27 mouse cellular contexts compared by ENCODE assay signal in genomic region chr9:40279438-40279837, GRCm38 (mm10). TPM values are rescaled to one million over a fixed set of nuclear protein-coding genes. Genes with fewer than 3 reads are reported as not detected.
"Had no signal": no experiment of that assay in that cellular context is flagged by ENCODE, and none has a peak within 500 bp of the region (broad histone marks: within the 10 kb centered on the region; RNA-seq: fewer than 3 reads in every experiment).

No protein-coding gene starts in this region.

- H3K36me3 ChIP-seq: embryonic facial prominence, embryonic 10.5 days; embryonic facial prominence, embryonic 12.5 days; embryonic facial prominence, embryonic 13.5 days; embryonic facial prominence, embryonic 15.5 days; forebrain, embryonic 10.5 days; forebrain, embryonic 12.5 days had no signal

- H3K27me3 ChIP-seq: embryonic facial prominence, embryonic 12.5 days; embryonic facial prominence, embryonic 13.5 days; embryonic facial prominence, embryonic 15.5 days; forebrain, embryonic 12.5 days; forebrain, embryonic 13.5 days; forebrain, embryonic 15.5 days had no signal

- H3K4me3 ChIP-seq: embryonic facial prominence, embryonic 10.5 days; embryonic facial prominence, embryonic 12.5 days; embryonic facial prominence, embryonic 13.5 days; embryonic facial prominence, embryonic 15.5 days; erythroblast, embryonic 14.5 days; forebrain, embryonic 10.5 days; forebrain, embryonic 12.5 days; forebrain, embryonic 13.5 days; forebrain, embryonic 15.5 days; gastrocnemius, adult 2 months had no signal

- H3K9ac ChIP-seq: embryonic facial prominence, embryonic 12.5 days; embryonic facial prominence, embryonic 13.5 days; embryonic facial prominence, embryonic 15.5 days; forebrain, embryonic 12.5 days; forebrain, embryonic 13.5 days; forebrain, embryonic 15.5 days; forebrain, postnatal 0 days had no signal

- H3K9me3 ChIP-seq: embryonic facial prominence, embryonic 10.5 days; embryonic facial prominence, embryonic 12.5 days; embryonic facial prominence, embryonic 13.5 days; embryonic facial prominence, embryonic 15.5 days; forebrain, embryonic 10.5 days; forebrain, embryonic 12.5 days; forebrain, embryonic 13.5 days; forebrain, embryonic 15.5 days had no signal

- H3K4me1 ChIP-seq: embryonic facial prominence, embryonic 10.5 days; embryonic facial prominence, embryonic 12.5 days; embryonic facial prominence, embryonic 13.5 days; embryonic facial prominence, embryonic 15.5 days; forebrain, embryonic 10.5 days; forebrain, embryonic 12.5 days; forebrain, embryonic 13.5 days; forebrain, embryonic 15.5 days had no signal

- DNase-seq: cerebellum, adult 18-20 months; cerebellum, adult 2 months; cerebellum, adult 8-10 months; cerebellum, adult 9-10 months; cerebellum, adult 9-11 months; cerebellum, postnatal 10 days; cerebellum, postnatal 14 days; cerebellum, postnatal 25 days; cerebellum, postnatal 36 days; embryo, embryonic 11 days; forebrain, postnatal 0 days; gastrocnemius, adult 2 months; gastrocnemius, postnatal 10 days; gastrocnemius, postnatal 14 days; gastrocnemius, postnatal 25 days; gastrocnemius, postnatal 36 days; heart, adult 18-20 months had no signal

- H3K27ac ChIP-seq: embryonic facial prominence, embryonic 10.5 days; embryonic facial prominence, embryonic 12.5 days; embryonic facial prominence, embryonic 13.5 days; embryonic facial prominence, embryonic 15.5 days; forebrain, embryonic 10.5 days; forebrain, embryonic 12.5 days; forebrain, embryonic 13.5 days; forebrain, embryonic 15.5 days; gastrocnemius, adult 2 months had no signal

RNA-seq across cellular contexts. Expression of gene Scn3b, which starts 10.4 kb away (rescaled TPM):
- total RNA-seq: granulocyte monocyte progenitor cell, adult 5-6 weeks had no signal
- polyA plus RNA-seq: erythroblast, embryonic 14.5 days had no signal
